Mouse (Mus musculus) heart, postnatal 36 days (tissue): ENCODE data around the gene Rpl23. TPM values are rescaled to one million over a fixed set of nuclear protein-coding genes. Genes with fewer than 3 reads are reported as not detected.

ENCODE experiments used
- DNase-seq, 2 experiments: peaks; one replicate each; pipeline ENCODE4 v3.0.0; 2021 to 2022
- intact Hi-C: fragments of 180-260 bp; cut with DNase I; formaldehyde crosslinking; loops from one replicate; pipeline ENCODE4 v1.15.1; 2025
- total RNA-seq, 2 experiments: library from RNA; stranded (reverse); gene quantifications; 2 replicates each; pipeline ENCODE4 v1.2.3; 2021

Rpl23 gene
- total RNA-seq, 2 experiments from 2014 or later: 522 TPM

- no peak for DNase-seq
- intact Hi-C loops: no loop called here
Measured at GRCm38 (mm10) chr11:97776497-97777128, 5.6 kb downstream of the Rpl23 start.

DNA sequence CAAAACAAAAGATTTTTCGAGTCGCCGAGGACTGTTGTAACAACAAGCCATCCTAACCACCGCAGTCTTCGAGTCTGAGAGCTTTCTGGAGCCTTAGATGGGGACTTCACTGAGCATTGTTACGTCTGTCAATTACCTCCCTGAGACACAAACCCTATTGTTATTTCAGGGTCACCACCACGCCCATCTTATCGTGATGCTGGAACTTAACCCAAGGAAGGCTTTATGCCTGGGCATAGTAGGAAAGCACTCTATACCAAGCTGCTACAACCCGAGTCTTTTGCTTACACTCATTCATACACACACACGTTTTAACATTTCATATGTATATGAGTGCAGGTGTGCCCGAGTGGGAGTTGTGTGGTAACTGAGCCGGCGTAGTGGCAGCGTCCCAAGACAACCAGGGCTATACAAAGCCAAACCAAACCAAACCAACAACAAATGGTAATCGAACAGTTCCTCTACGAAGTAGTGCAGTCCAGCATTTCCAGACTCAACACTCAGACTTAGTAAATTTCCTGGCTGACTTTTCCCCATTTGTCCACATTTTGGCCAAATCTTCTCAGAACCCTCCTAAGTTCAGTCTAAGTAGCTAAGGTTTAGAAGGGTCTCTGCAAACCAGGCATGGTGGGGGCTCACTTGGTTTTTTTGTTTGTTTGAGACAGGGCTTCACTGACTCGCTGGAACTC is 6.3 kb downstream of the Rpl23 start, which contains the start of gene 1700001P01Rik:
Gene 1700001P01Rik (minus strand): TSS at position 111 of the 689 bp plus-strand sequence.
- intact Hi-C loops: no loop called here

GRCm38 (mm10) chr11:97775186-97775585 is 7.1 kb downstream of the Rpl23 start:
- intact Hi-C loops: no loop called here
- DNase-seq: no peak

More for the DNA sequence above, 6.3 kb downstream of the Rpl23 start, which contains the start of gene 1700001P01Rik:
- no peak for DNase-seq

- no peak for DNase-seq
- intact Hi-C loops: no loop called here
Measured at GRCm38 (mm10) chr11:97771410-97771809, 10.8 kb downstream of the Rpl23 start.

DNA sequence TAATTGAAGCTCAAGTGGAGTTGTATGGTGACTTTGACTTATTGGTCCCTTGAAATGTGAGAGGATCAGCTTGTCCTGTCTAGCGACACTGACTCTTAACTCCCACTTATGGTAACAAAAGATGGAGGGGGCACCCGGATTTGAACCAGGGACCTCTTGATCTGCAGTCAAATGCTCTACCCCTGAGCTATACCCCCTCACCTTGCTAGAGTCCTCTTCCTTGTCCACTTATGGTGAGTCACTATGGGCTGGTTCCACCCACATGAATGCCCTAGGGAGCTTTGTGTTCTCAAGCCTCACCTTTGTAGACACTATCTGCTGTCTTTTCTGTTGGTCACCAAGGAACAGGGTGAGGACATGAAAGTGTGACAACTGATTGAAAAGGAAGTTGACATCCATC is 12.5 kb downstream of the Rpl23 start:
- intact Hi-C loops: no loop called here
- no peak for DNase-seq

DNA sequence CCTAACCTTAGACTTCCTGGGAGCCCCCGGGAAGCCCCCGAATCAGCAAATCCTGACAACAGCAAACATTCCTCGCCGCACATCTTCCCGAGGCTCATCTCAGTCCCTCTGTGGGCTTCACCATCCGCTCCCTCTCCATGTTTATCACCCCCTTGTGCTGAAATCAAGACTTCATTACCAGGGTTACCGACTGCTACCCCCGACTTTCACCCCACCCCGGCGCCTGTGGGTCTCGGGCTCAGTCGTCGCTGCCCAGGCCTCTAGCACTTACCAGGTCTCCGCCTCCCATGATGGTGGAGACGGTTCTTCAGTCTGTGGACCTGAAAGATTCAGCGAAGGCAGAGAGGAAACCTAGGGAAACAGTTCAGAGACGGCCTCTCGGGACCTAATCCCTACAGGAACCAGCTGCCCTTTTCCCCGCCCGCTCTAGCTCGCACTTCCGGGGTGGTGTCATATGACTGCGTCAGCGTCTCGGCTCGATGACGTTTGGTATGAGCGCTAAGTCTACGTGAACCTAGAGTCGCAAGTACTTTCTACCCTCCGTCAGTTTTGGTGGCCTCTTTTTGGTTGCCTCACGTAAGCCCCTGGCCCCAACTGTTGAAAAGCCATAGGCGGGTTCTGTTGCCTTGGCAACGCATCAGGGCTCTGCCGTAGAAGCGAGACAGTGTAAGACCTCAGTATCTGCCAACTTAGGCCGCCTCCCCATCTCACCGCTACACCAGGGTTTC is 15.9 kb downstream of the Rpl23 start, which contains the start of gene Cwc25:
Gene Cwc25 (minus strand): TSS at position 403 of the 728 bp plus-strand sequence.
- peak; percentile 95 to 96 for DNase-seq
- intact Hi-C loops: loop anchor here (2.0 kb wide), 1 partner anchor 14 kb away; no protein-coding TSS in a partner anchor

DNA sequence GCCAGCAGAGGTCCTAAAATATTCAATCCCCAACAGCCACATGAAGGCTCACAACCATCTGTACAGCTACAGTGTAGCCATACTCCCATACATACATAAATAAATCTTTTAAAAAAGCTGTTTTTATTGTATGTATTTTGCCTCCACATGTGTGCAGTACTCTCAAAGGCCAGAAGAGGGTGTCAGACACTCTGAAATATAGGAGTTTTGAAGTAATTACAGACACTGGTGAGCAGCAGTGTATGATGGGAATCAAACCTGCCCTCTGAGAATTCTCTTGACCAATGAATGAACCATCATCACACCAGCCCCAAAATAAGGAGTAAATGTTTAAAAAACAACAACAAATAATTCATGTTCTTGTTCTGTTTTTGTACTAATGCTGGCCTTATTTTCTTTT is 20.6 kb downstream of the Rpl23 start:
- intact Hi-C loops: no loop called here
- no peak for DNase-seq

DNA sequence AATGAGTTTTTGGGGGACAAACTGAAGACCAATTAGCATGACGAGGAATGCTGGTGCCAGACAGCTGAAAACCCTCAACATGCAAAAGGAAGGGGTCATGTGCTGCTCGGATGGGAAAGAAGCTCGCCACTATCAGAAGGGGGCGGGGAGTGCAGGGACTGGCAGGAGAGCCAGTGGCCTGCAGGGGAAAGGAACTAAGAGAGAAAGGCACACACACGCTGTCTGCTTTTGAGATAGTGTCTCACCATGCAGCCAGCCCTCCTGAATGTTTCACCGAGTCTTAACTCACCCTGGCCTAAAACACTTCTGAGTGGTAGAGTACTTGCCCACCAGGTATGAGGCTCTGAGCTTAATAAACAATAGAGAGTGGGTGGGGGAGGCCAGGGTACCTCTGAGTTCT is 23.3 kb downstream of the Rpl23 start:
- DNase-seq: no peak
- intact Hi-C loops: no loop called here

DNA sequence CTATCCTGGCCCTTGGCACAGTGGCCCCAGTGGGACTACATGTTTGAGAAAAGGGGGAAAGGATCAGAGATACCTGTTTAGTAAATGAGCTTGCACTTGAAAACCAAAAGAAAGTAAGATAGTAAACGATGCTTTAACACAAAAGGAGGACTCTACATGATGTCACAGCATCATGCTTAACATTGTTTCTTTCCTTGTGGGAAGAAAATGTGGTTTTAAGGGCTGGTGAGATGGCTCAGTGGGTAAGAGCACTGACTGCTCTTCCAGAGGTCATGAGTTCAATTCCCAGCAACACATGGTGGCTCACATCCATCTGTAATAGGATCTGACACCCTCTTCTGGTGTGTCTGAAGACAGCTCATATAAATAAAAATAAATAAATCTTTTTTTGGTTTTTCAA is 24.1 kb downstream of the Rpl23 start:
- no peak for DNase-seq
- intact Hi-C loops: no loop called here

- intact Hi-C loops: no loop called here
Measured at GRCm38 (mm10) chr11:97753277-97753676, 29.0 kb downstream of the Rpl23 start.

GRCm38 (mm10) chr11:97748496-97748895 is 33.7 kb downstream of the Rpl23 start:
- intact Hi-C loops: no loop called here
- DNase-seq: no peak

More at GRCm38 (mm10) chr11:97753277-97753676, 29.0 kb downstream of the Rpl23 start:
- no peak for DNase-seq

DNA sequence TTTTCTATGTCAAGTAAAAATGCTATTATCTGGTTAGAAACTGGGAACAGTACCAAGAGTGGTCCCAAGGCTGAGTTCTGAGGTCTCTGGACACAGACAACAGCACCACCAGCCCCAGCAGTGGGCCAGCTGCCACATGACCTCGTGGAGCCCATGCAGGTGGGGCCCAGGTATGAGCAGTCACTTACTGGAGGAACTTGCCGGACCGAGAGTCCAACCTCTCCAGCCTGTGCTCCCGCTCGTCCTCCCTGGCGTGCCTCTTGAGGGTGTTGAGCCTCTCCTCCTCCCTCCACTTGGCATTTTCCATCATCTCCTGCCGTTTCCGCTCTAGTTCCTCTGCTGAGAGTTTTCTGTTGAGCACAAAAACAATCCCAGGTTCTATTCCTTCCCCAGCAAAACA is 34.5 kb downstream of the Rpl23 start:
- intact Hi-C loops: no loop called here
- DNase-seq: no peak

DNA sequence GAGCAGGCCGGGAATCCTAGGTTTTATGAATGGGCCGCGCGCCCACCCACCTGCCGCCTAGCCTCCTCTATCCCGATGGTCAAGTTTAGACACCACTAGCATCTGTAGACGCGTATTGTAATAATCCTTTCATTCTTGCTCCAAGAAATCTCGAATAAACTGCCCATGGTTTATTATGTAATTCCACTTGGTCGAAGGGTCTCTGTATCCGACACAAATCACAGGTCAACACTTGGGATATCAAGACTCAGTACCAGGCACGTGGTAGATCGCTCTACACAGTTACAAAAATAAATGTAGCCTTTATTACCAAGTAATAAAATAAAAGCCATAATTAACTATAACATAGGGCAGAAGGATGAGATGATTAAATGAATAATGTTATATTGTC is 36.9 kb downstream of the Rpl23 start:
- DNase-seq: no peak
- intact Hi-C loops: no loop called here

DNA sequence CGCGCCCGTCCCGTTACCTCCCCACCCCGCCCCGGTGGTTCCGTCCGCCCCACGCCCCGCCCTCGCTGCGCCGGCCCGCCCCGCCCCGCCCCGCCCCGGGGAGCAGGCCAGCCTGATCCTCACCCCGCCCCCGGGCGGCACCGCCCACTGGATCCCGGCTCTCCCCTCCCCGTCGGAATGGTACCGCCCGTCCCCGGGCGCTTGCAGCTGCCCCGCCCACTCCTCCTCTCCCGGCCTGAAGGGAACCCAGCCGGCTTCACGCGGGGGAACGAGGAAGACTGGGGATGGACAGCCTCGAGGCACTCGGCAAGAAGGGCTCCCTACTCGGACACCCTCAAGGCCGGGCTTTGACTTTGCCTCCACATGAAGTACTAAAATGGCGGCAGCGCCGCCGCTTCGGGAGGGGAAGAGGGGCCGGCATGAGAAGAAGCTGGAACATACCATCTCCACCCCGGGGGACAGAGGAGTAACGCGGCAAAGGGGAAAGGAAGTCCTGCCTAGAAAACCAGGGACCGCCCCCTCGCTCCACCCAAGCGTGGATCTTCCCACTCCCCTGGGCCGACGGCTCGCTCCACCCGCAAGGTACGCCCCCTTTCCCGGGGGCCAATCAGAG is 37.4 kb downstream of the Rpl23 start:
- DNase-seq: peak; percentile 97 to 100
- intact Hi-C loops: loop anchor here (5.0 kb wide), 1 partner anchor 98 kb away; no protein-coding TSS in a partner anchor

GRCm38 (mm10) chr11:97744063-97744717 is 38.0 kb downstream of the Rpl23 start, which contains the start of gene Pip4k2b:
Gene Pip4k2b (minus strand): TSS chr11:97744704.
- intact Hi-C loops: loop anchor here (5.0 kb wide), 1 partner anchor 97 kb away; no protein-coding TSS in a partner anchor
- DNase-seq: no peak

DNA sequence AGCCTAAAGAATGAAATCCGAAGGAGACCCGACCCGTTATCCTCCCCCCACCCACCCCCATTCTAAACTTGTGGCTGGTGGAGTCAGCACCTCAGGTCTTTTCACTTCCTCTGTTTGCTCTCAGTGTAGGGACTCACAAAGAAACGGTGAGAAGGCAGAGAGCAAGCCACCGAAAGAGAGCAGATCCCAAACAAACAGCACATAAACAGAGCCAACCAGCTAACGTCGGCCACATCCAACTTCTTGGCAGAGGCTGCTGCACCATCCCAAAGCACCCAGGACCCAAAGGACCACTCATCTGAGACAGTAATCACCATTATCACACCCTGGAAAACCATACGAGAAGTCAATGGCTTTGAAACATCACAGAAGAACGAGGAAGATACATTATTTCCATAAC is 38.8 kb downstream of the Rpl23 start:
- intact Hi-C loops: loop anchor here (2.0 to 5.0 kb wide), 2 partner anchors 37 to 96 kb away; no protein-coding TSS in a partner anchor
- no peak for DNase-seq

DNA sequence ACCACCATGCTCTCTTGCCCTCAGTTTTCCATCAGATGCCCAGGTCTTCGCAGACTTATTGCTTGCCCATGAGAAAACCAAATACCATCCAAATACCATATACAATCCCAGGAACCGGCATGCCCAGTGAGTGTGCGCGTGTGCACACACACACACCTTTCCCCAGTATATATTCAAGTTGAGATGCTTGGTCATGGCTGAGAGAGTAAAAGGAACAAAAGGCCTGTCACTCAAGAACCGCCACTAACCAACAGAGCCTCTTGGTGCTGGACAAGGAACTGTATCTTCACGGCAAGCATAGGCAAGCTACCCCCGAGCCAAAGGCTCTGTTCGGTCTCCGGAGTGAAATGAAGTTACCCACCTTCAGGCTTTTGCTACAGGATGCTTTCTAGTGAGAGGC is 39.6 kb downstream of the Rpl23 start:
- intact Hi-C loops: loop anchor here (2.0 to 5.0 kb wide), 2 partner anchors 36 to 95 kb away; no protein-coding TSS in a partner anchor
- DNase-seq: no peak

GRCm38 (mm10) chr11:97742157-97742556 is 40.1 kb downstream of the Rpl23 start:
- intact Hi-C loops: loop anchor here (2.0 to 5.0 kb wide), 2 partner anchors 35 to 95 kb away; no protein-coding TSS in a partner anchor
- no peak for DNase-seq

DNA sequence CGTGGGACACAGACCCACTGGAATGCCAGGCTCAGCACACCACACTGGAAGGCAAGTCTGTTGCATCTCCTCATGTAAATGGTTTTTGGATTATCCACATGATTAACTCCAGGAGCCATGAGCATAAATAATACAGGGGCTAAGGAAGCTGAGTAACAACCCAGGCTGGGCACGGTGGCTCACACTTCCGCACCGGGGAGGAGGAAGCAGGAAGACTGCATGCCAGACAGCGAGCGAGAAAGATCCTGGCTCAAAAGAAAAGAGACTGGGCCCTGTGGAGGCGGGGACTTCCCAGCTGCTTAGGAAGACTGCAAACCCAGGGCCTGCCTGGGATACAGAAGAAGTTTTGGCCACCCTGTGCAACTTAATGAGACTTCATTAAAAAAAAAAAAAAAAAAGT is 42.0 kb downstream of the Rpl23 start:
- intact Hi-C loops: loop anchor here (5.0 kb wide), 1 partner anchor 93 kb away; no protein-coding TSS in a partner anchor
- DNase-seq: peak in 1 of 2 experiments; percentile 28

GRCm38 (mm10) chr11:97739155-97739554 is 43.1 kb downstream of the Rpl23 start:
- intact Hi-C loops: no loop called here
- no peak for DNase-seq
